Mouse (Mus musculus) frontal cortex, adult (tissue): ENCODE data around the gene Jam2.

Experiments used
- ATAC-seq: cut with Nextera tagmentation; 2 replicates; pipeline ENCODE4 v1.9.2; 2017; ENCODE audit warnings: mild to moderate bottlenecking, moderate library complexity, mixed read lengths; ENCODE audit not compliant: low TSS enrichment

Jam2 gene

DNA sequence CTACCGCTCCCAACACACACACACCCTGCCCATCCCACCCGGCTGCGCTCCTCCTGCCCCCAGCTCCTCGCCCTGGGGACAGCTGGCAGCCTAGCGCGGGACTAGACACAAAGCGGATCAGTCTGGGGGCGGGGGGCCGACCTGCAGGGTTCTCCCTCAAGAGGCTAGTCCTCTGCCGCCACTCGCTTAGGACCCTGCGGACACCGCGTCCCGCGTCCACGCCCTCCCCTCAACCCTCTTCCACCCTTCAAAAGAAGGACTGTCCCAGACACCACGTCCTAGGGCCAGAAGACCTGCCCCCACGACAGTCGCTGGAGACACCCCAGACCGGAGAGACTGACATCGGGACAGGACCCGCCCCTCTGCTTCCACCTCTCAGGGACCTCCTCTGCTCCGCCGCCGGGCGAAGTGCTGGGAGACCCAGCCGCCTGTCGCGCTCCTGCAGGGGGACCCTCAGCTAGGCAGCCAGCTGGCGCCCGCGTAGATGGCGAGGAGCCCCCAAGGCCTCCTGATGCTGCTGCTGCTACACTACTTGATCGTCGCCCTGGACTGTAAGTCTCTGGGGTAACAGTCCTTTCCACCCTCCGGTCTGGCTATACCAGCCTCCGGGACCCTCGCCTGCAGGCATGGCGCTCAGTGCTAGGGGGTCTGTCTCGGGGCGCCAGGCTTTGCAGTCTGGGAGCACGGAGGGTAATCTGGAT is at the start of gene Jam2:
Jam2 (plus strand) TSS at position 121 of the 701 bp plus-strand sequence.
- peak; percentile 38 for ATAC-seq

DNA sequence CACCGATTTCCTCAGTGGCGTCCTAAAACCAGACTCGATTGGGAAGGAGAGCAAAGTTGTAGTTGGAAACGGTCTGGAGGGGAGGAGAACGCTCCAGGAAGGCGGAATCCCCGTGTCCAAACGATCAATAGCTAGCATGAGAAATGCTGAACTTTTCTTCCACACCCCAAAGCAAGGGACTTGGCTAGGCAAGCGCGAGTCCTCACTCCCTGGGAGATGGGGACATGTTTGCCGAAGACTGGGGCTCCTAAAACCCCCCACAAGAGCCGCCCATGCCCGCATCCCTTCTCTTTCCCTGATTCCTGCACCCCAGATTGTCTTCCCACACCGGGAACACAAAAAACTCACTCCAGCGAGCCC is 39.1 kb upstream of the Jam2 start:
- peak; percentile 56 for ATAC-seq

GRCm38 (mm10) chr16:84735166-84736105 is 38.5 kb upstream of the Jam2 start, which contains the start of gene Mrpl39:
Gene Mrpl39 (minus strand): TSS chr16:84735742.
- peak; percentile 95 for ATAC-seq

- ATAC-seq, result no peak
These were observed 36.6 kb upstream of the Jam2 start for GRCm38 (mm10) chr16:84737358-84737757.

DNA sequence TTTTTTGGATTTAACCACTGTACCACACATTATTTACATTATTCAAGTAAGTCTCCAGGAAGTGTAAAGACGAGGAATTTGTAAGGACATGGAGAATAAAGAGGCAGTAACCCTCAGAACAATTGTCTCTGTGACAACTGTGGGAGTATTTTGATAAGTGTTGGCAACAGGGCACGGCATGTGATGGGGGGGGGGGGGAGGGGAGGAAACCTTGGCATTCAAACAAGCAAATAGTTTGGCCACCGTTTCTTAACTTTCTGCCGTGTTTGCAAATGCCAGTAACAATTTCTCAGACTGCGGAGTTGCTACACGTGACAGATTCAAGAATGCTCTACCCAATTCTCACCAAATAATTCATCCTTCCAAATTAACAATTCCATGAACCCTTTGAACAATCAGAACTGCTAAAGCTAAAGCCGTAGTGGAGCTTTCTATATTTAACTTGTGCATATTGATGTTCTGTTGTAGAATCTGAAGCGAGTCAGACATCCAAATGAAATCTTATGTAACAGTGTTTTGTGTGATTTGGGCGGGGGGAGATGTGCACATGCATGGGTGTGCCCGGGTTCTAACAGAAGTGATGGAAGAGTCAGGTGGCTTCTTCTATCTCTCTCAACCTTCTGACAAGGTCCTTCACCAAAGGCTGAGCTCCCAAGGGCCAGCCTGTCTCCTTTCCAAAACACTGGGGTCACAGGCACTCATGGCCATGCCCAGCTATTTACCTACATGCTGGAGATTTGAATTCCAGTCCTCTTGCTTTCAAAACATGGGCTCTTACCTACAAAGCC is 29.0 kb upstream of the Jam2 start:
- peak; percentile 23; the same call in 1 of the 2 replicates for ATAC-seq

DNA sequence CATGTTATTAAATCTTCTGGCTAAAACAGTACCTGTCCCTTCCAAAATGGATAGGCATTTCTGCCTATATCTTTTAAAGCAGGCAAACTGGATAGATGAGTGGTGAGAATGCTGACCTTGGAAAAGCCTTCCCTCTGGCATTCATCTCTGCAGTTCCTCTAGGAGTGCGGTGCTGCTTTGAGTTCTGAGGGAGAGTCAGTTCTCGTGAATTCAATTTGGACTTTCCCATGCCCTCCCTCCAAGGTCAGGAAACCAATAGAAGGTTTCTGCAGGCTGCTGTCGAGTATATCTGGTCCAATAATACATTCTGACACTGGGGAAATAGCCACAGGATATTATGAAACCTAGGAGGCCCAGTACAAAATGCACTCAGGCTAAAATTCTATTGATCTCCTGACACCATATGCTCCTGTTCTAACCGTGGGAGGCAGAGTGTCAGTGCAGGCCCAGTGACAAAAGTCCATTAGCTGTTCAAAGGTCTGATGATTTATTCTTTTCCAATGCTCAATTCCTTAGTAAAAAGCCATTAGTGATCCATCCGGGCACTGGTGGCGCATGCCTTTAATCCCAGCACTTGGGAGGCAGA is 28.1 kb upstream of the Jam2 start:
- ATAC-seq, result no peak

GRCm38 (mm10) chr16:84767956-84768355 is 6.0 kb upstream of the Jam2 start:
- no peak for ATAC-seq

DNA sequence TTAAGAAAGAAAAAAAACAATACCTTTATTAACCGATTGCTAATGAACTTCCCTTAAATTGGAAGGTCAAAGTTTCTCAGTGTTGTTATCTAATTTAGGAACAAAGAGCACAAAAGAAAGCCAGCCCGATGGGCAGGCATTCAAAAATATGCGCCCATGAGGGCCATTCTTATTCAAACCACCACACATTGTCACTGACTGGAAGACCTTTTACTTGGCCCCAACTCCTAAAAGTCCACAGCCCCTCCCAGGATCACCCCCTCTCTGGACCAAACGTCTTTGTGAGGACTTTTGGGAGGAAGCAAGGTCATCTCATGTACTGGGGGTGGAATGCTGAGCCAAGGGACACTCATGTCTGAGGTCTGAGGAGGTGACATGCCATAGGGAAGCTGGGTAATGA is 4.7 kb upstream of the Jam2 start:
- ATAC-seq, result no peak

DNA sequence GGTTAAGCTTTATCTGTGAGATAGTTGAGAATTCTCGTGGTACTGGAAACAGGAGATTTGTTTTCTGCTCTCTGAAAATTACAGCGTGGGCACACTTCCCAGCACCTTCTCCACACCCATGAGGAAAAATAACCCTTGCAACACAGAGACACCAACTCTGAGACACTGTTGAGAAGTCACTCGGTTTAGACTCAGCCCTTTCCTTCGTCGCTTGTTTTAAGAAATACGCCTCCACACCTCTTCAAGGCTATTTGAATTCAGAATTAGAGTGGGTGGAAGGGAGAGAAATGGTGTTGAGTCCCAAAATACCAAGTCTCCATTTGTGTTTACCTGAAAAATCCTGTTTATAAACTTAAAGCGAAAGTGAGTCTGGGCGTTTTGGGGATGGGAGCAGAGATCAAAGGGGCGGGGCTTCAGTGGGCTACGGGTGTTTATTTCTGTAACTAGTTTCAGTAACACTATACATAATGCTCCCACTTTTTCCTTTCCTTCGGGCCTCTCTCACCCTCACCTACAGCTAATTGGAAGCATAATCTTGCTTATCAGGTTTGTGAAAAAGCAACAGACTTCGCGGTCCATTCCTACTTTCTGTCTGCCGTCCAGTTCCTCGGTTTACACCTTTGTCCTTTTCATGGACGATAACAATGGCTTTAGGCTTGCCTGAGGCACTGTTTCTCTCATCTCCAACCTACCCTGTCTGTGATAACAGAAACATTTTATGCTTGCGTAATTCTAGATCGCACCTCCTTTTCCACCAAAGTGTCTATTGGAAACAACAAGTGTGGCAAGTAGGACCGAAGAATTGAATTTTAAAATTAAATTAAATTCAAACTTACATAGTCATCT is 4.1 kb upstream of the Jam2 start:
- peak; percentile 58 for ATAC-seq

DNA sequence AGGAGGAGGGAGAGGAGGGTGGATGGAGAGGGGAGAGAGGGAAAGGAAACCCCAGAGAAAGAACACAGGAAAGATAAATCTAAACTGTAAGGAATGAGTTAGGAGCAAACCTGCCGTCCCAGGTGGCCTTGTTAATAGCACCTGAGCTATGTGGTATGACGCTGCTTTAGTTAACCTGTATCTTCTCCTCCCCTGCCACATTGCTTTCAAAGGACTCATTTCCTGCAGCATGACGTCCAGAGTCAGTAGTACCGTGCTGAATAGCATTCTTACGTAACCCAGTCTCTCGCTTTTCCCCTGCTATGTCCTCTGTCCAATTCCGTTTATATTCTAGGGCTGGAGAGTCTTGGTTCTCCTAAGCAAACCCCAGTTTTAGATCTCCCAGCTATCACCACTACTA is 3.0 kb upstream of the Jam2 start:
- ATAC-seq, result no peak

GRCm38 (mm10) chr16:84771461-84771860 is 2.5 kb upstream of the Jam2 start:
- ATAC-seq, result no peak

DNA sequence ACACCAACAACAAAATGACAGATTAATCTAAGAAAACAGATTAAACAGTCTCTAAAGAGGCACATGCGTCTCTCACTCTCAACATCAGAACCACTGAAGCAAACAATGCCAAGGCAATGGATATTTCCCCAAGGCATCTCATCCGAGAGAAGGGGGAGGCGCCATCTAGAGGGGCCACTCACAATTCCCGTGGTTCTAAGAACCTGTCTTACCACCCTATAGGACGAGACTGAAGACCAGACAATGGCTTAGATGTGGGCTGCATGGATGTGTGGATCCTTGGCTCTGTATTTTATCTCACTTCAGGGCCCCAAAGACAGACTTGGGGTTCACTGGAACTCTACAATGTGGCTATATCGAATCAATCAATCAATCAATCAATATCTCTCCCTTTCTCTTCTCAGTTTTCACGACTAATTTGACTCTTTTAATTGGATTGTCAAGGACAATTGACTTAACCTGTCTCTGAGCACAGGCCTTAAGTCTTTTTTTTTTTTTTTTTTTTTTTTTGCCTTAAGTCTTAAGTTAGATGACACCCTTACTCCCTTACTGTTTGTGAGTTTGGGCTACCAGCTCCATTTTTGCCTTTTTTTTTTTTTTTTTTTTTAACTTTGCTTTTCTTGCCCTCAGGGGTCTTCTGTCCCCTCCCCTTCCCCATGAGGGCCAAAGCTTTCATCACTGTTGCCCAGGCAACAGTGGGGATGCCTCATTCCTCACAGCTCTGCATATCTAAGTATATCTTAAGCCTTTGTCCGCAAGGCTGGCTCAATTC is 1.2 kb upstream of the Jam2 start:
- ATAC-seq, result no peak

- ATAC-seq, result no peak
These were observed 558 bp upstream of the Jam2 start for GRCm38 (mm10) chr16:84773268-84773861.

- ATAC-seq, result peak; percentile 87
These were observed 873 bp downstream of the Jam2 start for GRCm38 (mm10) chr16:84774761-84775231.

DNA sequence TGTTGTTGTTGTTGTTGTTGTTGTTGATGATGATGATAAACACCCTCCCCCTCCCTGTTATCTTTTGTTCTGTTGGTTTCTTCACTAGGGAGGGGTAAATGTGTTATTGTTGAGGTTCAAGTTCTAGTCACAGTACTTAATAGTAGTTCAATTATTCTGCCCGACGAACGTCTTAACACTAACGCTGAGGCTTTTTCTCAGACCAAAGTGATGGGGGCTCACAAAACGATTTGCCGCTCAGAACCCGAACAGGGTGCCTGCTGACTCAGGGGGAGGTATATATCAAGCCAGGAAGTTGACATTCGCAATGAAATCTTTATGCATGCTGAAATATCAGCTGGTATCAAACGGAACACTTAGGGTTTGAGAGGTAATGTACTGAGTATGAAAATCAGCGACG is 1.4 kb downstream of the Jam2 start:
- no peak for ATAC-seq

- ATAC-seq, result no peak
These were observed 2.3 kb downstream of the Jam2 start for GRCm38 (mm10) chr16:84776089-84776784.

- no peak for ATAC-seq
These were observed 4.5 kb downstream of the Jam2 start for GRCm38 (mm10) chr16:84778431-84778830.

DNA sequence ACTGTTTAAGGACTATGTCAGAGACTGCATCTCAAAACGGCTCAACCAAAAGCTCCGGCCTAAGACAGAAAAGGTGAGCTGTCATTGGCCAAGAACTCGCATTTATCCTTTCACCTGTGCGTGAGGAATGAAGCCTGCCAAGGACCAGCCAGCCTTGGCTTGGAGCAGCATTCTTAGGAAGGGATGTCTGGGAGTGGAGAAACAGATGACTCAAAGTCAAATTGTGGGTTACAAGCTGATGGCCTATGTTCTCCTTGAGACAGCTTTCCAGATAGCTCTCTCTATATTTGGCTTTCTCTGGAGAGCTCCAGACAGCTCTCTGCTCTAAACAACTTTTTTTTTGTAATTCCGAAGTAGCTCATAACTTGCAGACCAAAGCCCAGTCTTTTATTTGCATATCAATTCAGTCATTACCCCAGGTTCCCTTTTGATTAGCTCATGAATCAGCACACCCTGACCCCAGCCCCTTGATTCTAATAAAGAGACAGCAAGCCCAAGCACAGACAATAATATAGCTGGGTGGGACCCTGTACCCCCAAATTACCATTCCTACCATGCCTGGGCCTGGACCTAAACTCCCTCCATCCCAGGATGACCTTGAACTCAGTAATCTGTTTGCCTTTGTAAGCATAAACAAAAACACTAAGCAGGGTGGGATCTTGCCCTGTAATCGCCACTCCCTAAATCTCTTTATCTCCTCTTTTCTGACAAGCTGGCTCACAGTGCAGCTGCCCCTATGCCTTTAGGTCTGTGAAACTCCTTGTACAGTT is 5.1 kb downstream of the Jam2 start:
- no peak for ATAC-seq
